Mouse (Mus musculus) kidney, adult 2 months (tissue): ENCODE measurements around the gene Ets1. TPM values are rescaled to one million over a fixed set of nuclear protein-coding genes. Genes with fewer than 3 reads are reported as not detected.
A peak's percentile ranks its signal among the peaks of the same experiment; 100 is the strongest.

Source experiments
- DNase-seq: peaks from one replicate; pipeline ENCODE4 v3.0.0; 2021
- H3K27ac ChIP-seq: fragments of 200-500 bp; 2 replicates; pipeline ENCODE4 v1.5.1; 2012; ENCODE audit warnings: low read depth, low read length, control low read depth, inconsistent platforms; ENCODE audit not compliant: insufficient read depth
- H3K27me3 ChIP-seq: fragments of 200-500 bp; replicated peaks from 2 replicates; pipeline ENCODE4 v1.6.1; 2012; ENCODE audit warnings: mild to moderate bottlenecking, moderate library complexity, low read length, inconsistent platforms; ENCODE audit not compliant: control insufficient read depth, insufficient read depth
- H3K36me3 ChIP-seq: fragments of 200-500 bp; 2 replicates; pipeline ENCODE4 v1.6.1; 2012; ENCODE audit warnings: mild to moderate bottlenecking, moderate library complexity, low read length, inconsistent platforms; ENCODE audit not compliant: control insufficient read depth, insufficient read depth
- H3K4me1 ChIP-seq: fragments of 200-500 bp; 2 replicates; pipeline ENCODE4 v1.6.1; 2011; ENCODE audit warnings: low read length; ENCODE audit not compliant: control insufficient read depth, insufficient read depth
- H3K4me3 ChIP-seq: fragments of 200-500 bp; 2 replicates; pipeline ENCODE4 v1.5.1; 2011; ENCODE audit warnings: mild to moderate bottlenecking, low read depth, low read length, control low read depth; ENCODE audit not compliant: insufficient read depth
- CTCF ChIP-seq: fragments of 200-500 bp; conservative IDR thresholded peaks from 2 replicates; pipeline ENCODE4 v1.5.1; 2011; ENCODE audit warnings: low read depth, mild to moderate bottlenecking, control low read depth, low read length, moderate library complexity, mixed read lengths; ENCODE audit not compliant: insufficient read depth, insufficient read length
- POLR2A ChIP-seq: fragments of 200-500 bp; IDR thresholded peaks from one replicate; pipeline ENCODE4 v1.6.1; 2011; ENCODE audit warnings: low read depth, low read length, control low read depth
- WGBS: fragments of 180-500 bp; shearing (Covaris S2); methylation state at CpG from one replicate; pipeline ENCODE4 v1.1.7; 2018; 5-methylcytosine and 5-hydroxymethylcytosine counted together
- polyA plus RNA-seq: library from polyadenylated mRNA; depleted of rRNA; stranded (reverse); fragments of >200 nt; gene quantifications from 2 replicates; pipeline ENCODE4 v1.2.3, GENCODE M21; 2012; rRNA removed

Ets1 gene
- polyA plus RNA-seq, 1 experiment, result 25.2 TPM

- TF ChIP-seq CTCF, result no peak
- no peak for TF ChIP-seq POLR2A
- 39% methylated on average over 8 of the region's 8 CpGs for WGBS
- H3K36me3 ChIP-seq, result no peaks in the 10 kb centered on the region
- H3K4me3 ChIP-seq, result no peak overlapping the region
- DNase-seq, result peak; percentile 54
- no peak overlapping the region for H3K27ac ChIP-seq
- no peaks in the 10 kb centered on the region for H3K27me3 ChIP-seq
- H3K4me1 ChIP-seq, result no peaks in the 10 kb centered on the region; the same call in 1 of the 2 replicates
These were observed 146.5 kb downstream of the Ets1 start for GRCm38 (mm10) chr9:32782391-32783092.

GRCm38 (mm10) chr9:32787091-32787490 is 151.1 kb downstream of the Ets1 start:
- WGBS, result 59% methylated on average over 7 of the region's 7 CpGs
- no peak for DNase-seq

GRCm38 (mm10) chr9:32787615-32788014 is 151.6 kb downstream of the Ets1 start:
- no peaks in the 10 kb centered on the region; the same call in 1 of the 2 replicates for H3K4me1 ChIP-seq
- TF ChIP-seq POLR2A, result no peak
- TF ChIP-seq CTCF, result no peak
- H3K36me3 ChIP-seq, result no peaks in the 10 kb centered on the region
- H3K27ac ChIP-seq, result no peak overlapping the region
- H3K27me3 ChIP-seq, result no peaks in the 10 kb centered on the region
- peak; percentile 74 for DNase-seq
- WGBS, result 4% methylated on average over 1 of the region's 1 CpGs
- H3K4me3 ChIP-seq, result no peak overlapping the region

More at GRCm38 (mm10) chr9:32787091-32787490, 151.1 kb downstream of the Ets1 start:
- Histone ChIP-seq H3K4me1 (no peaks in the 10 kb centered on the region; the same call in 1 of the 2 replicates), H3K4me3 (no peak overlapping the region), H3K27ac (no peak overlapping the region), H3K36me3 (no peaks in the 10 kb centered on the region), H3K27me3 (no peaks in the 10 kb centered on the region)
- no peak for TF ChIP-seq POLR2A
- no peak for TF ChIP-seq CTCF

GRCm38 (mm10) chr9:32789306-32789705 is 153.3 kb downstream of the Ets1 start:
- no peak overlapping the region for H3K4me3 ChIP-seq
- 60% methylated on average over 7 of the region's 7 CpGs for WGBS
- TF ChIP-seq POLR2A (no peak), CTCF (no peak)
- no peak overlapping the region for H3K27ac ChIP-seq
- DNase-seq, result peak; percentile 58
- no peaks in the 10 kb centered on the region for H3K4me1 ChIP-seq
- H3K36me3 ChIP-seq, result no peaks in the 10 kb centered on the region
- H3K27me3 ChIP-seq, result no peaks in the 10 kb centered on the region

- Histone ChIP-seq H3K4me1 (no peaks in the 10 kb centered on the region), H3K27ac (no peak overlapping the region), H3K27me3 (no peaks in the 10 kb centered on the region), H3K4me3 (no peak overlapping the region), H3K36me3 (no peaks in the 10 kb centered on the region)
- TF ChIP-seq CTCF (no peak), POLR2A (no peak)
- DNase-seq, result no peak
- 53% methylated on average over 6 of the region's 6 CpGs for WGBS
These were observed 155.7 kb downstream of the Ets1 start for GRCm38 (mm10) chr9:32791699-32792098.

GRCm38 (mm10) chr9:32798171-32798570 is 162.2 kb downstream of the Ets1 start:
- Histone ChIP-seq H3K36me3 (no peaks in the 10 kb centered on the region), H3K27ac (no peak overlapping the region), H3K4me3 (no peak overlapping the region), H3K27me3 (no peaks in the 10 kb centered on the region), H3K4me1 (no peaks in the 10 kb centered on the region)
- no peak for TF ChIP-seq POLR2A
- no peak for TF ChIP-seq CTCF
- WGBS, result 94% methylated on average over 1 of the region's 1 CpGs
- no peak for DNase-seq

GRCm38 (mm10) chr9:32806106-32806505 is 170.1 kb downstream of the Ets1 start:
- Histone ChIP-seq H3K27me3 (no peaks in the 10 kb centered on the region), H3K27ac (no peak overlapping the region), H3K4me3 (no peak overlapping the region), H3K4me1 (no peaks in the 10 kb centered on the region), H3K36me3 (no peaks in the 10 kb centered on the region)
- TF ChIP-seq POLR2A, result no peak
- TF ChIP-seq CTCF, result no peak
- WGBS, result 75% methylated on average over 4 of the region's 4 CpGs
- no peak for DNase-seq

Other genes starting within 250 kb of the Ets1 start
- 7.2 and 9.6 TPM in 2 replicates for gene Fli1, start 93.4 kb upstream of the Ets1 start, polyA plus RNA-seq